Mouse (Mus musculus): ENCODE results near the gene Tagln2. TPM values are rescaled to one million over a fixed set of nuclear protein-coding genes. Genes with fewer than 3 reads are reported as not detected.

Tagln2 gene
- polyA plus RNA-seq, 1 experiment from 2014 or later, result 609 TPM

GRCm38 (mm10) chr1:172489585-172490250, 10.1 kb upstream of the Tagln2 start:
- ATAC-seq (no peak), DNase-seq (ENCODE audit: low read depth, low spot score) (no peak)
- no peaks in the 10 kb centered on the region for H3K27me3 ChIP-seq
- in situ Hi-C loops (cut with MboI; ENCODE audit: low pct_unique_long_range_greater_than_20kb), result loop anchor here (25.0 kb wide), 1 partner anchor 452 kb away; the partner anchor contains the start of gene Vangl2
- no peak for TF ChIP-seq CTCF (IDR thresholded peaks at IDR 0.05)
- CTCF ChIA-PET, result interaction anchor here (0.7 to 3.6 kb wide), 16 partner anchors 8 to 908 kb away, joined by 3 to 21 read pairs (median 4); partner anchors contain the start of gene Igsf9
- POLR2A ChIA-PET, result no interaction called here

GRCm38 (mm10) chr1:172490261-172490661, 9.6 kb upstream of the Tagln2 start:
- DNase-seq (ENCODE audit: low read depth, low spot score) (no peak), ATAC-seq (peak; percentile 46)
- in situ Hi-C loops (cut with MboI; ENCODE audit: low pct_unique_long_range_greater_than_20kb), result loop anchor here (25.0 kb wide), 1 partner anchor 453 kb away; the partner anchor contains the start of gene Vangl2
- TF ChIP-seq CTCF (IDR thresholded peaks at IDR 0.05), result no peak
- H3K27me3 ChIP-seq, result no peaks in the 10 kb centered on the region
- POLR2A ChIA-PET, result interaction anchor here (0.6 to 0.8 kb wide), 3 partner anchors 9 to 82 kb away, joined by 3 to 5 read pairs (median 3); no protein-coding TSS in a partner anchor
- CTCF ChIA-PET, result interaction anchor here (0.7 to 3.6 kb wide), 18 partner anchors 9 to 908 kb away, joined by 3 to 21 read pairs (median 4); partner anchors contain the start of genes Igsf9 and Tagln2

GRCm38 (mm10) chr1:172492047-172492446, 7.8 kb upstream of the Tagln2 start:
- in situ Hi-C loops (cut with MboI; ENCODE audit: low pct_unique_long_range_greater_than_20kb), result loop anchor here (25.0 kb wide), 1 partner anchor 455 kb away; the partner anchor contains the start of gene Vangl2
- H3K27me3 ChIP-seq, result no peaks in the 10 kb centered on the region
- ATAC-seq (peak; percentile 75), DNase-seq (ENCODE audit: low read depth, low spot score) (no peak)
- ChIA-PET CTCF (interaction anchor here (0.7 to 3.6 kb wide), 5 partner anchors 10 to 463 kb away, joined by 3 to 21 read pairs (median 3); no protein-coding TSS in a partner anchor), POLR2A (interaction anchor here (1.0 kb wide), 3 partner anchors 11 to 22 kb away, joined by 3 to 4 read pairs (median 4); no protein-coding TSS in a partner anchor)
- no peak for TF ChIP-seq CTCF (IDR thresholded peaks at IDR 0.05)

GRCm38 (mm10) chr1:172493516-172493915, 6.3 kb upstream of the Tagln2 start:
- no peak for TF ChIP-seq CTCF (IDR thresholded peaks at IDR 0.05)
- no peaks in the 10 kb centered on the region for H3K27me3 ChIP-seq
- DNase-seq (ENCODE audit: low read depth, low spot score) (no peak), ATAC-seq (no peak)
- in situ Hi-C loops (cut with MboI; ENCODE audit: low pct_unique_long_range_greater_than_20kb), result loop anchor here (25.0 kb wide), 1 partner anchor 456 kb away; the partner anchor contains the start of gene Vangl2
- ChIA-PET POLR2A (no interaction called here), CTCF (interaction anchor here (1.3 kb wide), 1 partner anchor 9 kb away, joined by 4 read pairs; no protein-coding TSS in a partner anchor)

- no peak for ATAC-seq
- TF ChIP-seq CTCF (IDR thresholded peaks at IDR 0.05), result no peak
- POLR2A ChIA-PET, result no interaction called here
- CTCF ChIA-PET, result no interaction called here
- in situ Hi-C loops (cut with MboI; ENCODE audit: low pct_unique_long_range_greater_than_20kb), result loop anchor here (25.0 kb wide), 1 partner anchor 459 kb away; the partner anchor contains the start of gene Vangl2
- H3K27me3 ChIP-seq, result no peaks in the 10 kb centered on the region
- DNase-seq (ENCODE audit: low read depth, low spot score), result no peak
These were observed 3.8 kb upstream of the Tagln2 start for GRCm38 (mm10) chr1:172496030-172496429.

GRCm38 (mm10) chr1:172497428-172497827, 2.4 kb upstream of the Tagln2 start:
- in situ Hi-C loops (cut with MboI; ENCODE audit: low pct_unique_long_range_greater_than_20kb), result loop anchor here (25.0 kb wide), 1 partner anchor 460 kb away; the partner anchor contains the start of gene Vangl2
- POLR2A ChIA-PET, result no interaction called here

GRCm38 (mm10) chr1:172500451-172501370, 864 bp downstream of the Tagln2 start:
- peak; percentile 77 for DNase-seq (ENCODE audit: low read depth, low spot score)
- TF ChIP-seq CTCF (IDR thresholded peaks at IDR 0.05), result no peak
- in situ Hi-C loops (cut with MboI; ENCODE audit: low pct_unique_long_range_greater_than_20kb), result loop anchor here (10.0 to 25.0 kb wide), 2 partner anchors 186 to 363 kb away; partner anchors contain the start of genes Dcaf8 and Pex19
- CTCF ChIA-PET, result interaction anchor here (1.2 to 2.0 kb wide), 2 partner anchors 10 kb away, joined by 3 to 8 read pairs; no protein-coding TSS in a partner anchor
- no peaks in the 10 kb centered on the region for H3K27me3 ChIP-seq
- POLR2A ChIA-PET, result interaction anchor here (0.7 kb wide), 1 partner anchor 10 kb away, joined by 6 read pairs; no protein-coding TSS in a partner anchor
- peak; percentile 42 for ATAC-seq

More at GRCm38 (mm10) chr1:172497428-172497827, 2.4 kb upstream of the Tagln2 start:
- no peak for ATAC-seq
- no peak for DNase-seq (ENCODE audit: low read depth, low spot score)
- CTCF ChIA-PET, result interaction anchor here (1.7 kb wide), 1 partner anchor 23 kb away, joined by 4 read pairs; the partner anchor contains the start of gene Cfap45
- no peak for TF ChIP-seq CTCF (IDR thresholded peaks at IDR 0.05)
- no peaks in the 10 kb centered on the region for H3K27me3 ChIP-seq

GRCm38 (mm10) chr1:172501371-172502144, 1.7 kb downstream of the Tagln2 start:
- H3K27me3 ChIP-seq, result no peaks in the 10 kb centered on the region
- in situ Hi-C loops (cut with MboI; ENCODE audit: low pct_unique_long_range_greater_than_20kb), result loop anchor here (10.0 to 25.0 kb wide), 2 partner anchors 187 to 364 kb away; partner anchors contain the start of genes Dcaf8 and Pex19
- no peak for TF ChIP-seq CTCF (IDR thresholded peaks at IDR 0.05)
- POLR2A ChIA-PET, result no interaction called here
- DNase-seq (ENCODE audit: low read depth, low spot score), result peak; percentile 75
- ATAC-seq, result peak; percentile 47
- CTCF ChIA-PET, result interaction anchor here (1.0 to 2.0 kb wide), 5 partner anchors 9 to 93 kb away, joined by 3 to 8 read pairs (median 4); partner anchors contain the start of gene Cfap45
